Mouse (Mus musculus) heart, adult 2 months (tissue): ENCODE measurements at regions not wholly inside any gene's neighbourhood (a gene's known extent, or its start where the extent isn't known, plus 50 kb on each side); places are given as distances from the start of the nearest gene placed in this dataset.

Experiments
- CTCF ChIP-seq: fragments of 200-600 bp; IDR thresholded peaks from 2 replicates; pipeline ENCODE4 v1.8.1; 2022; ENCODE audit warnings: antibody characterized with exemption, mild to moderate bottlenecking, moderate library complexity
- EP300 ChIP-seq: fragments of 200-500 bp; IDR thresholded peaks from 2 replicates; pipeline ENCODE4 v1.6.1; 2011; ENCODE audit warnings: low read depth, low read length, control low read depth; ENCODE audit not compliant: insufficient read depth
- POLR2A ChIP-seq: fragments of 200-500 bp; IDR thresholded peaks from 2 replicates; pipeline ENCODE4 v1.6.1; 2011; ENCODE audit warnings: mild to moderate bottlenecking, low read depth, low read length, control low read depth; ENCODE audit not compliant: insufficient read depth

- TF ChIP-seq CTCF = no peak
- TF ChIP-seq EP300 = no peak
- TF ChIP-seq POLR2A = no peak
These were observed 518.0 kb downstream of the Efnb2 start for GRCm38 (mm10) chr8:8142933-8143495.
